Mouse (Mus musculus) hindbrain, embryonic 15.5 days (tissue): Measurements from ENCODE around the gene Gm26602. TPM values are rescaled to one million over a fixed set of nuclear protein-coding genes. Genes with fewer than 3 reads are reported as not detected.

Experiments used
- ATAC-seq: fragments of 200-750 bp; cut with Nextera tagmentation; 2 replicates; pipeline ENCODE4 v1.8.0; 2017; ENCODE audit warnings: low read depth, moderate number of reproducible peaks, moderate TSS enrichment; ENCODE audit not compliant: low FRiP score
- H3K27ac ChIP-seq: fragments of 300-500 bp; sonication (generic); replicated peaks from 2 replicates; pipeline ENCODE4 v1.5.1; 2015; ENCODE audit warnings: mild to moderate bottlenecking, inconsistent platforms
- H3K27me3 ChIP-seq: fragments of 300-500 bp; sonication (generic); 2 replicates; pipeline ENCODE4 v1.6.1; 2015; ENCODE audit warnings: control low read depth, inconsistent platforms
- H3K36me3 ChIP-seq: fragments of 300-500 bp; sonication (generic); 2 replicates; pipeline ENCODE4 v1.6.1; 2015; ENCODE audit warnings: control low read depth, inconsistent platforms
- H3K4me1 ChIP-seq: fragments of 300-500 bp; sonication (generic); replicated peaks from 2 replicates; pipeline ENCODE4 v1.6.1; 2015; ENCODE audit warnings: control low read depth, inconsistent platforms
- H3K4me2 ChIP-seq: fragments of 300-500 bp; sonication (generic); 2 replicates; pipeline ENCODE4 v1.6.1; 2015; ENCODE audit warnings: moderate library complexity, mild to moderate bottlenecking, inconsistent platforms
- H3K4me3 ChIP-seq: fragments of 300-500 bp; sonication (generic); 2 replicates; pipeline ENCODE4 v1.5.1; 2015; ENCODE audit warnings: mild to moderate bottlenecking, inconsistent platforms
- H3K9ac ChIP-seq: fragments of 300-500 bp; sonication (generic); 2 replicates; pipeline ENCODE4 v1.6.1; 2015; ENCODE audit warnings: inconsistent platforms
- H3K9me3 ChIP-seq: fragments of 300-500 bp; sonication (generic); 2 replicates; pipeline ENCODE4 v1.6.1; 2016; ENCODE audit warnings: control low read depth, inconsistent platforms
- WGBS: fragments of 180-500 bp; shearing (Covaris S2); methylation state at CpG from one replicate; pipeline ENCODE4 v1.1.7; 2015; 5-methylcytosine and 5-hydroxymethylcytosine counted together
- polyA plus RNA-seq: library from polyadenylated mRNA; unstranded; fragments of >200 nt; fragmentation: Nextera tagmentation; extraction: Ambion mirVana; gene quantifications from 2 replicates; pipeline ENCODE4 v1.2.1, GENCODE M21; 2015

Gm26602 gene
- polyA plus RNA-seq, 1 experiment from 2014 or later: 3.0 TPM

- no peaks in the 10 kb centered on the region for H3K27me3 ChIP-seq
- no peak overlapping the region for H3K9ac ChIP-seq
- H3K9me3 ChIP-seq: no peaks in the 10 kb centered on the region
- 39% methylated on average over 11 of the region's 11 CpGs for WGBS
- no peak overlapping the region for H3K4me2 ChIP-seq
- H3K27ac ChIP-seq: no peak overlapping the region
- H3K36me3 ChIP-seq: no peaks in the 10 kb centered on the region
- ATAC-seq: no peak
- peaks cover 36% of the 10 kb centered on the region for H3K4me1 ChIP-seq
- no peak overlapping the region for H3K4me3 ChIP-seq
These were observed 27.3 kb downstream of the Gm26602 start for GRCm38 (mm10) chr10:79937775-79938526.

GRCm38 (mm10) chr10:79940749-79941148 lies 30.1 kb downstream of the Gm26602 start:
- Histone ChIP-seq H3K4me2 (no peak overlapping the region), H3K27ac (no peak overlapping the region), H3K9ac (no peak overlapping the region), H3K4me3 (no peak overlapping the region), H3K27me3 (no peaks in the 10 kb centered on the region), H3K9me3 (no peaks in the 10 kb centered on the region), H3K36me3 (no peaks in the 10 kb centered on the region), H3K4me1 (peaks cover 27% of the 10 kb centered on the region)
- WGBS: 71% methylated on average over 7 of the region's 7 CpGs
- ATAC-seq: no peak

GRCm38 (mm10) chr10:79942988-79943387 lies 32.3 kb downstream of the Gm26602 start:
- H3K27me3 ChIP-seq: no peaks in the 10 kb centered on the region
- 92% methylated on average over 1 of the region's 1 CpGs for WGBS
- H3K36me3 ChIP-seq: peaks cover 2% of the 10 kb centered on the region; the same call in 1 of the 2 replicates
- ATAC-seq: no peak
- no peak overlapping the region for H3K9ac ChIP-seq
- H3K4me1 ChIP-seq: peaks cover 19% of the 10 kb centered on the region
- H3K9me3 ChIP-seq: no peaks in the 10 kb centered on the region
- no peak overlapping the region for H3K27ac ChIP-seq
- H3K4me3 ChIP-seq: no peak overlapping the region
- no peak overlapping the region for H3K4me2 ChIP-seq

- Histone ChIP-seq H3K9ac (no peak overlapping the region), H3K4me1 (peaks cover 16% of the 10 kb centered on the region), H3K4me3 (no peak overlapping the region), H3K27ac (no peak overlapping the region), H3K9me3 (no peaks in the 10 kb centered on the region), H3K4me2 (no peak overlapping the region), H3K36me3 (peaks cover 2% of the 10 kb centered on the region; the same call in 1 of the 2 replicates), H3K27me3 (no peaks in the 10 kb centered on the region)
- WGBS: 76% methylated on average over 9 of the region's 9 CpGs
- no peak for ATAC-seq
These were observed 32.8 kb downstream of the Gm26602 start for GRCm38 (mm10) chr10:79943471-79943901.

GRCm38 (mm10) chr10:79945507-79946234 lies 35.0 kb downstream of the Gm26602 start:
- no peak overlapping the region for H3K4me2 ChIP-seq
- no peaks in the 10 kb centered on the region for H3K27me3 ChIP-seq
- H3K36me3 ChIP-seq: peaks cover 12% of the 10 kb centered on the region
- ATAC-seq: no peak
- H3K9me3 ChIP-seq: no peaks in the 10 kb centered on the region
- H3K4me1 ChIP-seq: peaks cover 16% of the 10 kb centered on the region
- H3K27ac ChIP-seq: no peak overlapping the region
- H3K9ac ChIP-seq: no peak overlapping the region
- no peak overlapping the region for H3K4me3 ChIP-seq
- WGBS: 20% methylated on average over 16 of the region's 16 CpGs

GRCm38 (mm10) chr10:79946752-79947322 lies 36.2 kb downstream of the Gm26602 start:
- Histone ChIP-seq H3K9me3 (no peaks in the 10 kb centered on the region), H3K27ac (no peak overlapping the region), H3K36me3 (peaks cover 20% of the 10 kb centered on the region), H3K27me3 (no peaks in the 10 kb centered on the region), H3K4me1 (peaks cover 16% of the 10 kb centered on the region), H3K4me3 (no peak overlapping the region), H3K9ac (no peak overlapping the region), H3K4me2 (no peak overlapping the region)
- no peak for ATAC-seq
- 18% methylated on average over 7 of the region's 7 CpGs for WGBS

GRCm38 (mm10) chr10:79947502-79947901 lies 36.8 kb downstream of the Gm26602 start:
- H3K4me2 ChIP-seq: no peak overlapping the region
- 65% methylated on average over 6 of the region's 6 CpGs for WGBS
- no peak for ATAC-seq

GRCm38 (mm10) chr10:79949873-79950272 lies 39.2 kb downstream of the Gm26602 start:
- Histone ChIP-seq H3K9me3 (no peaks in the 10 kb centered on the region), H3K27me3 (no peaks in the 10 kb centered on the region), H3K36me3 (peaks cover 20% of the 10 kb centered on the region), H3K9ac (no peak overlapping the region), H3K4me1 (peaks cover 16% of the 10 kb centered on the region), H3K4me2 (no peak overlapping the region), H3K4me3 (no peak overlapping the region), H3K27ac (no peak overlapping the region)
- 96% methylated on average over 4 of the region's 4 CpGs for WGBS
- ATAC-seq: no peak

More at GRCm38 (mm10) chr10:79947502-79947901, 36.8 kb downstream of the Gm26602 start:
- Histone ChIP-seq H3K9ac (no peak overlapping the region), H3K27me3 (no peaks in the 10 kb centered on the region), H3K27ac (no peak overlapping the region), H3K36me3 (peaks cover 20% of the 10 kb centered on the region), H3K9me3 (no peaks in the 10 kb centered on the region), H3K4me3 (no peak overlapping the region), H3K4me1 (peaks cover 16% of the 10 kb centered on the region)

GRCm38 (mm10) chr10:79950661-79951060 lies 40.0 kb downstream of the Gm26602 start:
- Histone ChIP-seq H3K4me1 (peaks cover 12% of the 10 kb centered on the region), H3K36me3 (peaks cover 20% of the 10 kb centered on the region), H3K9me3 (no peaks in the 10 kb centered on the region), H3K4me3 (no peak overlapping the region), H3K27ac (no peak overlapping the region), H3K27me3 (no peaks in the 10 kb centered on the region), H3K4me2 (no peak overlapping the region), H3K9ac (no peak overlapping the region)
- no peak for ATAC-seq
- WGBS: 84% methylated on average over 17 of the region's 18 CpGs

- 0 out of 2 replicates have a peak, but pooled peaks cover 2% of the 10 kb centered on the region for H3K27me3 ChIP-seq
- H3K4me3 ChIP-seq: no peak overlapping the region
- H3K36me3 ChIP-seq: peaks cover 17% of the 10 kb centered on the region
- no peak overlapping the region for H3K27ac ChIP-seq
- H3K9ac ChIP-seq: no peak overlapping the region
- H3K4me2 ChIP-seq: no peak overlapping the region
- no peak for ATAC-seq
- no peaks in the 10 kb centered on the region for H3K4me1 ChIP-seq
- H3K9me3 ChIP-seq: no peaks in the 10 kb centered on the region
- WGBS: 87% methylated on average over 6 of the region's 6 CpGs
These were observed 43.3 kb downstream of the Gm26602 start for GRCm38 (mm10) chr10:79953946-79954345.

GRCm38 (mm10) chr10:79955691-79956090 lies 45.0 kb downstream of the Gm26602 start:
- Histone ChIP-seq H3K4me1 (peaks cover 3% of the 10 kb centered on the region), H3K27ac (no peak overlapping the region), H3K4me3 (no peak overlapping the region), H3K4me2 (no peak overlapping the region), H3K9me3 (no peaks in the 10 kb centered on the region), H3K9ac (no peak overlapping the region), H3K36me3 (peaks cover 8% of the 10 kb centered on the region), H3K27me3 (0 out of 2 replicates have a peak, but pooled peaks cover 2% of the 10 kb centered on the region)
- WGBS: 84% methylated on average over 9 of the region's 9 CpGs
- ATAC-seq: no peak

- H3K9ac ChIP-seq: no peak overlapping the region
- 20% methylated on average over 4 of the region's 4 CpGs for WGBS
- no peaks in the 10 kb centered on the region for H3K36me3 ChIP-seq
- no peaks in the 10 kb centered on the region for H3K9me3 ChIP-seq
- H3K4me1 ChIP-seq: peaks cover 12% of the 10 kb centered on the region
- no peak overlapping the region for H3K4me2 ChIP-seq
- H3K27me3 ChIP-seq: 0 out of 2 replicates have a peak, but pooled peaks cover 2% of the 10 kb centered on the region
- ATAC-seq: no peak
- no peak overlapping the region for H3K27ac ChIP-seq
- H3K4me3 ChIP-seq: no peak overlapping the region
These were observed 46.0 kb downstream of the Gm26602 start for GRCm38 (mm10) chr10:79956643-79957154.
